Mouse (Mus musculus): ENCODE results near the gene Fgd3. TPM values are rescaled to one million over a fixed set of nuclear protein-coding genes. Genes with fewer than 3 reads are reported as not detected.

Fgd3 gene
- polyA plus RNA-seq, 1 experiment = not detected

GRCm38 (mm10) chr13:49249634-49250033 lies 70.5 kb downstream of the Fgd3 start:
- TF ChIP-seq CTCF (IDR thresholded peaks at IDR 0.05; ENCODE audit: insufficient read depth, low read depth, low read length) = no peak
- TF ChIP-seq POLR2A (IDR thresholded peaks at IDR 0.05; ENCODE audit: insufficient read depth, low read depth, low read length) = no peak
- Histone ChIP-seq H3K4me3 (ENCODE audit: insufficient read depth, low read depth, low read length) (no peak overlapping the region), H3K4me1 (ENCODE audit: control insufficient read depth, insufficient read depth, low read length) (peaks cover 15% of the 10 kb centered on the region), H3K27ac (ENCODE audit: insufficient read depth, low read depth, low read length) (no peak overlapping the region)
- 69% methylated on average over 2 of the region's 2 CpGs for WGBS

GRCm38 (mm10) chr13:49248923-49249322 lies 71.2 kb downstream of the Fgd3 start:
- 61% methylated on average over 3 of the region's 3 CpGs for WGBS
- peaks cover 15% of the 10 kb centered on the region for H3K4me1 ChIP-seq (ENCODE audit: control insufficient read depth, insufficient read depth, low read length)
- TF ChIP-seq CTCF (IDR thresholded peaks at IDR 0.05; ENCODE audit: insufficient read depth, low read depth, low read length) (no peak), POLR2A (IDR thresholded peaks at IDR 0.05; ENCODE audit: insufficient read depth, low read depth, low read length) (no peak)
- no peak overlapping the region for H3K27ac ChIP-seq (ENCODE audit: insufficient read depth, low read depth, low read length)
- no peak overlapping the region for H3K4me3 ChIP-seq (ENCODE audit: insufficient read depth, low read depth, low read length)

GRCm38 (mm10) chr13:49248467-49248862 lies 71.6 kb downstream of the Fgd3 start, which contains the start of gene Susd3:
Susd3 (minus strand) TSS chr13:49248706.
- Histone ChIP-seq H3K4me3 (ENCODE audit: insufficient read depth, low read depth, low read length) (peak within 1 kb of the TSS; percentile 35), H3K27ac (ENCODE audit: insufficient read depth, low read depth, low read length) (no peak within 1 kb of the TSS), H3K4me1 (ENCODE audit: control insufficient read depth, insufficient read depth, low read length) (peaks cover 15% of the 10 kb centered on the region)
- TF ChIP-seq CTCF (IDR thresholded peaks at IDR 0.05; ENCODE audit: insufficient read depth, low read depth, low read length) = no peak
- TF ChIP-seq POLR2A (IDR thresholded peaks at IDR 0.05; ENCODE audit: insufficient read depth, low read depth, low read length) = no peak
- 28% methylated on average over 8 of the region's 8 CpGs for WGBS

GRCm38 (mm10) chr13:49247740-49248466 lies 72.2 kb downstream of the Fgd3 start:
- H3K27ac ChIP-seq (ENCODE audit: insufficient read depth, low read depth, low read length) = no peak overlapping the region
- H3K4me3 ChIP-seq (ENCODE audit: insufficient read depth, low read depth, low read length) = peak overlapping the region; percentile 35
- 4% methylated on average over 58 of the region's 58 CpGs for WGBS
- peaks cover 15% of the 10 kb centered on the region for H3K4me1 ChIP-seq (ENCODE audit: control insufficient read depth, insufficient read depth, low read length)
- TF ChIP-seq POLR2A (IDR thresholded peaks at IDR 0.05; ENCODE audit: insufficient read depth, low read depth, low read length) = no peak
- TF ChIP-seq CTCF (IDR thresholded peaks at IDR 0.05; ENCODE audit: insufficient read depth, low read depth, low read length) = no peak

- H3K4me1 ChIP-seq (ENCODE audit: control insufficient read depth, insufficient read depth, low read length) = peaks cover 12% of the 10 kb centered on the region
- TF ChIP-seq POLR2A (IDR thresholded peaks at IDR 0.05; ENCODE audit: insufficient read depth, low read depth, low read length) (no peak), CTCF (IDR thresholded peaks at IDR 0.05; ENCODE audit: insufficient read depth, low read depth, low read length) (no peak)
- WGBS = 62% methylated on average over 12 of the region's 12 CpGs
- H3K27ac ChIP-seq (ENCODE audit: insufficient read depth, low read depth, low read length) = no peak overlapping the region
- H3K4me3 ChIP-seq (ENCODE audit: insufficient read depth, low read depth, low read length) = peak overlapping the region; percentile 35
Observed at GRCm38 (mm10) chr13:49247232-49247739, 72.8 kb downstream of the Fgd3 start.

- WGBS = 90% methylated on average over 2 of the region's 2 CpGs
- Histone ChIP-seq H3K4me3 (ENCODE audit: insufficient read depth, low read depth, low read length) (no peak overlapping the region), H3K27ac (ENCODE audit: insufficient read depth, low read depth, low read length) (no peak overlapping the region), H3K4me1 (ENCODE audit: control insufficient read depth, insufficient read depth, low read length) (peaks cover 12% of the 10 kb centered on the region)
- TF ChIP-seq POLR2A (IDR thresholded peaks at IDR 0.05; ENCODE audit: insufficient read depth, low read depth, low read length) (no peak), CTCF (IDR thresholded peaks at IDR 0.05; ENCODE audit: insufficient read depth, low read depth, low read length) (no peak)
Observed at GRCm38 (mm10) chr13:49246626-49247025, 73.5 kb downstream of the Fgd3 start.

- Histone ChIP-seq H3K27ac (ENCODE audit: insufficient read depth, low read depth, low read length) (no peak overlapping the region), H3K4me1 (ENCODE audit: control insufficient read depth, insufficient read depth, low read length) (peaks cover 18% of the 10 kb centered on the region), H3K4me3 (ENCODE audit: insufficient read depth, low read depth, low read length) (no peak overlapping the region)
- 68% methylated on average over 3 of the region's 3 CpGs for WGBS
- no peak for TF ChIP-seq CTCF (IDR thresholded peaks at IDR 0.05; ENCODE audit: insufficient read depth, low read depth, low read length)
Observed at GRCm38 (mm10) chr13:49246011-49246410, 74.1 kb downstream of the Fgd3 start.

- no peak overlapping the region for H3K27ac ChIP-seq (ENCODE audit: insufficient read depth, low read depth, low read length)
- peaks cover 22% of the 10 kb centered on the region for H3K4me1 ChIP-seq (ENCODE audit: control insufficient read depth, insufficient read depth, low read length)
- no peak overlapping the region for H3K4me3 ChIP-seq (ENCODE audit: insufficient read depth, low read depth, low read length)
- 86% methylated on average over 4 of the region's 4 CpGs for WGBS
- no peak for TF ChIP-seq POLR2A (IDR thresholded peaks at IDR 0.05; ENCODE audit: insufficient read depth, low read depth, low read length)
- no peak for TF ChIP-seq CTCF (IDR thresholded peaks at IDR 0.05; ENCODE audit: insufficient read depth, low read depth, low read length)
Observed at GRCm38 (mm10) chr13:49245251-49245650, 74.9 kb downstream of the Fgd3 start.

- peaks cover 23% of the 10 kb centered on the region for H3K4me1 ChIP-seq (ENCODE audit: control insufficient read depth, insufficient read depth, low read length)
- TF ChIP-seq POLR2A (IDR thresholded peaks at IDR 0.05; ENCODE audit: insufficient read depth, low read depth, low read length) = no peak
- no peak for TF ChIP-seq CTCF (IDR thresholded peaks at IDR 0.05; ENCODE audit: insufficient read depth, low read depth, low read length)
- no peak overlapping the region for H3K27ac ChIP-seq (ENCODE audit: insufficient read depth, low read depth, low read length)
- 95% methylated on average over 2 of the region's 2 CpGs for WGBS
- H3K4me3 ChIP-seq (ENCODE audit: insufficient read depth, low read depth, low read length) = no peak overlapping the region
Observed at GRCm38 (mm10) chr13:49243492-49243891, 76.6 kb downstream of the Fgd3 start.
